Mouse (Mus musculus) WW6 (cell line): Measurements from ENCODE around the gene Cdkn1b.

Experiments used
- DNase-seq: peaks from one replicate; pipeline ENCODE4 v3.0.0-alpha.2; 2013; ENCODE audit warnings: low read depth, low spot score

Gene Cdkn1b

GRCm38 (mm10) chr6:134929926-134930325 lies 9.7 kb downstream of the Cdkn1b start:
- no peak for DNase-seq

GRCm38 (mm10) chr6:134930383-134930782 lies 10.2 kb downstream of the Cdkn1b start:
- no peak for DNase-seq

- no peak for DNase-seq
These were observed 10.9 kb downstream of the Cdkn1b start for GRCm38 (mm10) chr6:134931146-134931545.

- no peak for DNase-seq
These were observed 12.4 kb downstream of the Cdkn1b start for GRCm38 (mm10) chr6:134932486-134933206.

- DNase-seq: no peak
These were observed 13.0 kb downstream of the Cdkn1b start for GRCm38 (mm10) chr6:134933207-134933558.

- no peak for DNase-seq
These were observed 14.1 kb downstream of the Cdkn1b start for GRCm38 (mm10) chr6:134934305-134934704.

- no peak for DNase-seq
These were observed 19.6 kb downstream of the Cdkn1b start for GRCm38 (mm10) chr6:134939781-134940180.

GRCm38 (mm10) chr6:134943759-134944407 lies 23.7 kb downstream of the Cdkn1b start:
- no peak for DNase-seq

- no peak for DNase-seq
These were observed 25.9 kb downstream of the Cdkn1b start for GRCm38 (mm10) chr6:134946054-134946453.

- DNase-seq: no peak
These were observed 26.7 kb downstream of the Cdkn1b start for GRCm38 (mm10) chr6:134946858-134947257.

- DNase-seq: no peak
These were observed 27.3 kb downstream of the Cdkn1b start for GRCm38 (mm10) chr6:134947311-134948087.

GRCm38 (mm10) chr6:134948522-134949061 lies 28.4 kb downstream of the Cdkn1b start:
- no peak for DNase-seq

- no peak for DNase-seq
These were observed 29.0 kb downstream of the Cdkn1b start for GRCm38 (mm10) chr6:134949241-134949640.

GRCm38 (mm10) chr6:134951364-134951763 lies 31.2 kb downstream of the Cdkn1b start:
- no peak for DNase-seq

GRCm38 (mm10) chr6:134953976-134954375 lies 33.8 kb downstream of the Cdkn1b start:
- no peak for DNase-seq

- DNase-seq: no peak
These were observed 36.2 kb downstream of the Cdkn1b start for GRCm38 (mm10) chr6:134956388-134956787.

GRCm38 (mm10) chr6:134961286-134961685 lies 41.1 kb downstream of the Cdkn1b start:
- DNase-seq: no peak

- DNase-seq: no peak
These were observed 41.8 kb downstream of the Cdkn1b start for GRCm38 (mm10) chr6:134961858-134962517.

GRCm38 (mm10) chr6:134962518-134962893 lies 42.3 kb downstream of the Cdkn1b start:
- DNase-seq: no peak

GRCm38 (mm10) chr6:134963910-134964309 lies 43.7 kb downstream of the Cdkn1b start:
- no peak for DNase-seq

- no peak for DNase-seq
These were observed 46.5 kb downstream of the Cdkn1b start for GRCm38 (mm10) chr6:134966681-134967080.

- DNase-seq: no peak
These were observed 48.1 kb downstream of the Cdkn1b start for GRCm38 (mm10) chr6:134968326-134968725.
